Mouse (Mus musculus) embryo, embryonic 11.5 days (tissue): ENCODE data around the gene Psmc5.
A peak's percentile ranks its signal among the peaks of the same experiment; 100 is the strongest.
"Not testable (repeated sequence)": the region's sequence is repeated elsewhere in the genome, so short reads cannot be mapped to it uniquely, and the experiment has no call there.

Source experiments
- DNase-seq: peaks from one replicate; pipeline ENCODE4 v3.0.0-alpha.2; 2012; ENCODE audit warnings: low read depth, low spot score

The Psmc5 gene

DNA sequence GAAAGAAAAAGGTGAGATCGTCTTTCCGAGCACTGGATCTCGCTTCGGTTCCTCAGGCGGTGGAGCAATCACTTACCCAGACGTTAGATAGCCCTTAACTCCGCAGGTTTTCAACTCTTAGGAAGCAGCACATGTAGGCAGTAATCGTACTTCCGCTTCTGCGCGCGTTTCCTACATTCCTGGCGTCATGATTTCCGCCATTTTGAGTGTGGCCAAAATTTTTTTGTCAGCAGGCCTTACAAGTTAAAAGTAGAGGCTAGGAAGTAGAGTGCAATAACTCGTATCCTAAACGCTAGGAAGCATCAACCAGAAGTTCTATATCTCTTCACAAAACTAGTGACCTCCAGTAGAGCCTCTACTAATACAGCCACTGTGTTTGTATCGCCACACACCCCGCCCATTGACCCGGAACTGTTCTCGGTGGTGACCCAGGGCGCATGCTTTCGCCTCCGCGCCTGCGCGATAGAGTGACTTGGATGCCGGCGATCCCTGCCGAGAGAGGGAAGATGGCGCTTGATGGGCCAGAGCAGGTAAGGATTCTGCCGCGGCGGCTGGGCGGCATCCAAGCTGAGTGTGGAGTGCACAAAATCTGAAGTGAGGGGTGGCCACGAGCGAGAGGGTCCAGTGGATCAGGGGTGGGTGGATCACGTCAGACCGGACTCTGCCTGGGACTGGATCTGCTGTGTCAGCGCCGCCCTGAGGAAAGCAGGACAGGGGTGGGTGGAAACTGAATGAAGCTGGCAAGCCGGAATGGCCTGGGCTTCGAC lies at the start of gene Psmc5, which contains the start of gene Ftsj3:
Gene Psmc5, plus strand, starts transcription at position 470 of the 767 bp plus-strand sequence.
Gene Ftsj3, minus strand, starts transcription at position 395 of the 767 bp plus-strand sequence.
- peak; percentile 93 for DNase-seq

DNA sequence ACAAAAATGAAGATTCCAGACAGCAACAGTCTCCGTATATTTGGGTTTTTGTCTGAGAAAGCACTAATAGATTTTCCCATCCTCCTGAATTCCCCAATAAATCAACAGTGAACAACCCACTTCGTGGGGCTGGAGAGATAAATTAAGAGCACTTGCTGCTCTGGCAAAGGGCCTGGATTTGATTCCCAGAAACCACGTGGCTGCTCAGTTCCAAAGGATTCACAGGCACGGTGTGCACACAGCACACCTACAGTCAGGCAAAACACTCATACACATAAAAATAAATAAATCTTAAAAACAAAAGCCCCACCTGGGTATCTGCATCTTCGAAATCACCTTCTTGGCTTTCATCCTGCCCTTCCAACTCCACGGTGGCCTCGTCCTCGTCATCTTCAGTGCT lies 43.2 kb upstream of the Psmc5 start:
- DNase-seq, result no peak

DNA sequence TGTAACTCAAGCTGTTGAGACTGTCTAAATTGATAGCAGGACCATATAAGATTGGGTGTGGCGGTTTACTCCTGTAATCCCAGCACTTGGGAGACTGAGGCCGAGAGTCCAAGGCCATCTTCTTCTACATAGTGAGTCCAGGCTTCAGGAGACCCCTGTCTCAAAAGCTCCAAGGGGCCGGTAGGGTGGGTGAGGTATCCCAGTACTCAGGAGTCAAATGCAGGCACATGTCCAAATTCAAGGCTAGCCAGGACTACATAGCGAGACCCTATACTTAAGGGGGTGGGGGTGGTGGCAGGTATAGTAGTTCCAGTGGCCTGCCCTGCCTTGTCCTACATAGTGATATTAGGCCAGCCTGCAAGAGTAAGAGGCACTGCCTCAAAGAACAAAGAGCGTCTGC lies 41.1 kb upstream of the Psmc5 start:
- DNase-seq, result no peak

DNA sequence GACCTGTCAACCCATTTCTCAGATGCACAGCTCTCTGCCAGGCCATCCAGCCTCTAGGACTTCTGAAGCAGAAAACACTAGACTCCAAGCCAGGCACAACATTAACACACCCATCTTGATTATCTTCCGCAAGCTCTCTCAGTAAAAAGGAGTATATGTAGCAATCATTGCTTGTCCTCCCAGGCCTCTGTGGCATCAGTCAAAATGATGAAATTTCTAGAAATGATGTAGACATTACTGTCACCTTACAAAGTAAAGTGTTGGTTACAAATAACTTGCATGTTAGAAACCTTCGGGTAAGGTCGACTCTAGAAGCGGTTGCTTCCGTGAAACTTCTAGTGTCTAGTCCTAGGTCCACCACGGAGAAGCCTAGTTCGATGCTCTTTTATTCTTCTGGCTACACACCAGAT lies 40.5 kb upstream of the Psmc5 start:
- no peak for DNase-seq

DNA sequence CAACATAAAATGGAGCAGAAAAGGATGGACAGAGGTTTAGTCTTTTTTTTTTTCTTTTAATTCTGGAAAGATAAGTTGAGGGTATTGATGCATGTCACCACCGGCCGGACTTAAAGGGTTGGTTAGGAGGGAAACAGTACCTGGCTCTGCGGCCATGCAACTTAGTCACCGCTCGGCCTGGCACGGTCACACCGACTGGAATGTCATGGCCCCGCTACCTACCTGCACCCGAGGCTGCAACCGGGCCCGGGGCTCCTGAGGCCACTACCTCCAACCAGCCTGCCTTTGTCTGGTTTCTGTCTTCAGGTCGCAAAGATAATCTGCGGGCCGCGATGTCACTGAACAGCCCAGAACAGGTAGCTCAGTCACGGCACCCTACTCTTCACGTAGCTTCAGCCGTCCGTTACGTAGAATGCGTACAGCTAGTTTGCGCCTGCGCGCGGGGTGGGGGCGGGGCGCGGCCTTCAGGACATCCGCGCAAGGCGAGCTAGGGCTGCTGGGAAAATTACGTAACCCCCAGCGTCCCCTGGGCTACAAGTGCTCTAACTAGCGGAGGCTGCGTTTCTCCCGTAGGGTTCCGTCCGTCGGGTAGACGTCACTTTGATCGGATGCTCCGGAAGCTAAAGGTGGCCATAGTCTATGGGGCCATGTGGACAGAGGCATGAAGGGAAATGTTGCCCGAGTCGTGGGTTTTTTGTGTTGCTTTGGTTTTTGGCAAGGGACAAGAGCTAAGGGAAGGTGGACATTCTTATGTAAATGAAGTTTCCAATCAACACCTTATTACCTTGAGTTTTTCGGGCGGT lies 39.8 kb upstream of the Psmc5 start, which contains the start of gene Ccdc47:
Gene Ccdc47, minus strand, starts transcription at position 418 of the 803 bp plus-strand sequence.
- peak; percentile 98 for DNase-seq

DNA sequence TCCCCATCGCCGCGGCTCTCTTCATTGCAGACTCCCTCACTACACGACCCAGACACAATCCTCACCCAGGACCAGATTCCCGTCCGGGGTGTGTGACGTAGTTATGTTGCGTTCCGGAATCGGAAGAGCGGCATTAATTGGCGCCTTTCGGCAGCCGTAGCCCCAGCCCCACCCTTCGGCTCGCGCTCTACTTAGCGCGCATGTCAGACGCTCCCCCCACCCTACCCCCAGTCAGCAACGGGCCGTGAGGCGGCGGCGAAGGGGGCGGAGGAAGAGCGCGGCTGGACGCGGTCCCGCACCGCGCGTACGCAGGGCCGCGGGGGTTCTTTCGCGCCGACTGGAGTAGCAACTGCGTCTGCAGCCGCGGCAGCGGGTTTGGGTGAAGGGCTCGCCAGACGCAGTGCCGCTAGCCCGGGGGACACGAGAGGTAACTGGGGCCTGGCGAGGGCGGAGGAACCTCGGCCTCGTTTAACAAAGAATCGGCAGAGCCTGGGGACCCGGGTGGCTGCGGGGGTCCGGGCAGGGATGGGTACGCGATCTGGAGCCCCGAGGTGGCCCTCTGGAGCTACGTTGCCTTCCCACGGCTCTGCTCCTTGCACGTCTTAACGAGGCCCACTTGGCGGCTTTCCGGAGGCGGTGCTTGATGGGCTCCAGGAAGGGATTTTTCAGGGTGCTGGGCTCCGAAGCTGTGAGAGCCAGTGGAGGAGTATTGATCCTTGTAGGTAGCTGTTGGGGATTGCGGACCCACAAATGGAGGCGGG lies 39.0 kb upstream of the Psmc5 start, which contains the start of gene Ddx42:
Gene Ddx42, plus strand, starts transcription at position 197 of the 761 bp plus-strand sequence.
- peak; percentile 92 for DNase-seq

DNA sequence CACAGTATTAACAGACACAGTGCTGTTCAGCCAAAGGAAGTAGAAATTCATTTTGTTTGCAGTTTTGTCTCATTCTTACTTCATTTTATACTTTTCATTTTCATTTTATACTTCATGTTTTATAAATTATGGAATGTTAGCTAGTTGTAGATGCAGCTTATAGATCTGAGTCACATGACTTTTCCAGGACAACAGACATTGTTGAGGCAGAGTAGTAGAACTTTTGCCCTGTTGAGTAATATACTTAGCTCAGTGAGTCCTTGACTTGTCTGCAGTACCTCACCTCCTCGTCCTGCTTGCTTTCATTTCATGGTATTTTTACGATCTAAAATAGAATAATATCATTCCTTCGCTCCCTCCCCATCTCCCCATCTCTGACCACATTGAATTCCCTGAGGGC lies 35.4 kb upstream of the Psmc5 start:
- no peak for DNase-seq

DNA sequence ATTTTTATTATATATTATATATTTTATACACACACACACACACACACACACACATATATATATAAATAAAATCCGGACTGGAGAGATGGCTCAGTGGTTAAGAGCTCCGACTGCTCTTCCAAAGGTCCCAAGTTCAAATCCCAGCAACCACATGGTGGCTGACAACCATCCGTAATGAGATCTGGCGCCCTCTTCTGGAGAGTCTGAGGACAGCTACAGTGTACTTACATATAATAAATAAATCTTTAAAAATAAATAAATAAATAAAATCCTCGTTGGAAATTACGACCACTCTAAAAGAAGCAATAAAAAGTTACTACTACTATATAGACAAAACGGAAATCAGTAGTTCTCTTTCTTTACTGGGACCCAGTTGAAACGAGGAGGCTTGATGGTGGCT lies 22.0 kb upstream of the Psmc5 start:
- not testable (repeated sequence) for DNase-seq

DNA sequence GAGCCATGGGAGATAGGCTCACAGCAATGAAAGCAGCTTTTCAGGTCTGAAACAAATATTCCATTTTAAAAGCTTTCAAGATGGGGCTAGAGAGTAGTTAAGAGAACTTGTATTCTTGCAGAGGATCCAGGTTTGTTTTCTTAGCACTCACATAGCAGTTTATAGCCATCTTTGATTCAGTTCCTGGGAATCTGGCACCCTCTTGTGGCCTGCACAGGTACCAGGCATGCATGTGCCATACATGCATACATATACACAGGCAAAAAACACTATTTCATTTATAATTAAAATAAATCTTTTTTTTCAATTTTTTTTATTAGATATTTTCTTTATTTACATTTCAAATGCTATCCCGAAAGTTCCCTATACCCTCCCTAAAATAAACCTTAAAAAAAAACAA lies 9.1 kb upstream of the Psmc5 start:
- no peak for DNase-seq

DNA sequence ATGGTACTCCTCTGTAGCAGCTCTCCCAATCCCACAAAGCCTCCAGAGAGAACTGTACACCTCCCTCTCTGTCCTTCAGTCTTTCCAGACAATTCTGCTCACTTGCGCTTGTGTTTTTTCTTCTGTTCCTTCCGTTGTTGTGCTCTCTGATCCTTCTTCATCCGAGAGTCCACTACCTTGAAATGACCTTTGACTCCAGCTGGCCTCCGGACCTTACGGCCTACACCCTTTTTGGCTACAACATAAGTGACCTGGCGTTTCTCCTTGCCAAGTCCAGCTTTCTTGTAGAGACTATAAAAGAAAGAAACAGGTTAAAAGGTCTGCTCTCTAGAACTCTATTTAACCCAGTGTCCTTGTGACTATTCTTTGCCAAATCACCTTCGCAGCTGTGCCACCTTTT lies 6.6 kb upstream of the Psmc5 start:
- DNase-seq, result no peak

DNA sequence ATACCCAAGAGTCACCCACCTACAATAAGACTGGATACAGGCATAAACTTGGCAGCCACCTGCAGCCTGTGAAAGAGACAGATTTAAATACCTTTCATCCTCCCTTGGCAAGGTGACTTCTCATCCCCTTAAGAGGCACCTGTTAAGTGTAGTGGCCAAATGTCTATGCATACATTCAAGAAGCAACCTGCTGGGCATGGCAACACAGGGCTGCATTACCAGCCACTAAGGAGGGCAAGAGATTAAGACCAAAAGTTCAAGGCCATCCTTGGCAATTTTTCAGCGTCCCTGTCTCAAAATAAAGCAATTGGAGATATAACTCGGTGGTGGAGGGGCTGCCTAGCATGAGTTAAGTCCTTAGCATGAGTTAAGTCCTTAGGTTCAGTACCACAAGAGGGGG lies 1.2 kb upstream of the Psmc5 start:
- DNase-seq, result no peak

DNA sequence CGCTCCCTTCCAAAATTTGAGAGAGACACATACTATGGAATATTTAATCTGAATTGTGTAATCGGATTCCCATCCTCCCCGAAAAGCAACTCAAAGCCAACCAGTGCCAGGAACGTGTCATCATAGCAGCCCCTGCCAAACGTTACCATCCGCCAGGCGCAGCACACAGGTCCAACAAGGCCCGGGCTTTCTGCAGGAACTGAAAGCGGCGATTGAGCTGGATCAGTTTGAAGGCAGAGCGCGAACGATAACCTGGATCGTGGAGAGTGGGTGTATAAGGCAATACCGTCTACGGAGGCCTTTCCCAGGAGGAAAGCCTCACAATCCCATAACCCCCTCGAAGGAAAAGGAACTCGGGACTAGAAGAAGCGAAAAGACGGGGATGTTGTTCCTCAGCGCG lies 780 bp upstream of the Psmc5 start:
- no peak for DNase-seq

DNA sequence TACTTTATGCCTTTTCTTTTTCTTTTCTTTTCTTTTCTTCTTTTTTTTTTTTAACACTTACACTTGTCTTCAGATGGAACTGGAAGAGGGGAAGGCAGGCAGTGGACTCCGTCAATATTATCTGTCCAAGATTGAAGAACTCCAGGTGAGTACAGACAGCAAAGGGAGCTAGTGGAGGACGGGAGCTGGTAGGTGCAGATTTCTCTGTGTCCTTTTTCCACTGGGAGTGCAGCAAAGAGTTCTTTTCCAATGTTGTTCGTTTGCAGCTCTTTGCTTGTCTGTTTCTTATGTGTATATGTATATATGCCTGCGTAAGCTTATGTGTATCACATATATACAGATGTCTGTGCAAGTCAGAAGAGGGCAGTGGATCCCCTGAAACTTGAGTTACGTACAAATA lies 821 bp downstream of the Psmc5 start:
- no peak for DNase-seq

DNA sequence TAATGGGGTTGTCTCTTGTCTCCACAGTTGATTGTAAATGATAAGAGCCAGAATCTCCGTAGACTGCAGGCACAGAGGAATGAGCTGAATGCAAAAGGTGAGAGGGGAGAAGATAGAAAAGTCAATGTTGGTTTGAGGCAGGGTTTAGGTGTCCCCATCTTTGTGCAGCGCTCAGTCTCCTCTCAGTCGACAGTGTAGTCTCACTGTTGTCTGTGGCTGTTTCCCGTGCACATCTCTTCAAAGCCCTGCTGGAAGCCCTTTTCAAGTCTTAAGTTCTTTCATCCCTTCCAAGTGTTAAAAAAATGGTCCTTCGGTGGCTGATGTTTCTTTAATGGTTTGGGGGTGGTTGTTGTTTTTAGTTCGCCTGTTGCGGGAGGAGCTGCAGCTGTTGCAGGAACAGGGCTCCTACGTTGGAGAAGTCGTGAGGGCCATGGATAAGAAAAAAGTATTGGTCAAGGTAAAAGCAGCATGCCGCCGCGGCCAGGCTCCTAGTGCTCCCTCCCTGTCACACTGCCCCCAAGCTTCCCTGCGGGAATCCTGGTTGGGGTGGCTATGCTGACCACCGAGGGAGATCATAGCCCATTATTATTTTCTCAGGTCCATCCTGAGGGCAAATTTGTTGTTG lies 5.0 kb downstream of the Psmc5 start:
- DNase-seq, result no peak

DNA sequence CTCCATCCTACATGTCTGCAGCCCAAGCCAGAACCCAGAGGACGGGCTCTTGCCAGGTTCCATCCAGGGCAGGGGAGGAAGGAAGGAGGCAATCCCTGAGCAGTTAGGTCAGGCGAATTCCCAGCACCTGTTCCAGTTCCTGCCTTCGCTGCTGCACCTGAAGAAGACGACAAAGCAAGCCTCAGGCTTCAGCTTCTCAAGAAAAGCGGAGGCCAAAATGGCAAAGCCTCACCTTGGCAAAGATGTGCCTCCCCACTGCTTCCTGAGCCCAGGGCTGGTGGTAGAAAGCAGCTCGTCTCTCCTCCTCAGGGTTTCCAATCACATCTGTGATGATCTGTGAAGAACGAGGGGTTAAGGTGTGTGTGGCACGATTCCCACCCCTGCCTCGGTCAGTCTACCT lies 8.0 kb downstream of the Psmc5 start:
- DNase-seq, result no peak

DNA sequence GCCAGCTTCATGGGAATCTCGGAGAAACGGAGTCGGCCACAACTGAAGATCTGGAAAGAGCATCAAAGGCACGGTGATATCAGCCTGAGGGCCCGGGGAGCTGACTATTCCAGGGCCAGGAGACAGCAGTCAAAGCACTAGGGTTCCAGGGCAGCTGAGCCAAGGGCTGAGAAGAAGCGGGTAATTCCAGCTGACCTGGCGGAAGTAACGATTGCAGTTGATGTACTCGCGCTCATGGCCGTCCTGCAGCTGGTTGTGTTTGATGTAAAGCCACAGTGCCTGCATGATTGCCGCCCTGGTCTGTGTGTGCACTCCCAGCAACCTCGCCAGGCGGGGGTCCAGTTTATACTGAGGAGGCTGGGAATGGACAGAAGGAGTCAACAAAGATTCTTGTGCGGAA lies 9.0 kb downstream of the Psmc5 start:
- no peak for DNase-seq

DNA sequence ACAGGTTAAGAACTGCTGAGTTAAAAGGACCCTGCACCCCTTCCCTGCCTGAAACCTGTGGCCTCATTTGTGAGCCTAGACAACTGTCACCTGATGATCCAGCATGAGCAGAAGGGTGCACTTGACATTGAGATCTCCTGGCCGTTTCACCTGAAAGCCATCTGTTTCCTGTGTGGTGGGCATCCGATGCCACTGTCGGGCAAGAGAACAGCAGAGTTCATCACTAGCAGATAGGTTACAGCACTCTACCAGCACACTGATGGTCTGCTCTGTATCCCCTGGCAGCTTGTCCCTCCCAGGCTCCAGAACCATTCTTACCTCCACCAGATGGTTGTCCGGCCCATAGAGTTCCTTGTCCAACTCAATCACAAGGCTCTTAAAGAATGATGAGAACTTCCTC lies 9.6 kb downstream of the Psmc5 start:
- no peak for DNase-seq

DNA sequence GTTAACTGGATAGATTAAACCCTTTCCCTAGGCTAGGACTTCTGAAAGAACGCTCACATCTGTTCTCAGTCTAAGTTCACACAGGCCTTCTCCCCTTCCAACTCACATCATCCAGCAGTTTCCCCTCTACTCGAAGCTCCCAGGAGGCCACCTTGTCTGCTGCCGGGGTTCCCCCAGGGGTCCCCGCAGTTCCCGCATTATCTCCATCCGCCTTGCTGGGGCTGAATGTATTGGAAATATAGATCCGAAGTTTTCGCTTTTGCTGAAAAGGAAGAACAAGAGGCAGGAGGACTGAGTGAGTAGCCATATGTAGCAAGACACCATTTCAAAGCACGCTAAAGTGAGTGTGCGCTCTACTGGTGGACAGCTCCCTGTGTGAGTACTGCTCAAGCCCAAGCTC lies 10.5 kb downstream of the Psmc5 start:
- DNase-seq, result no peak

DNA sequence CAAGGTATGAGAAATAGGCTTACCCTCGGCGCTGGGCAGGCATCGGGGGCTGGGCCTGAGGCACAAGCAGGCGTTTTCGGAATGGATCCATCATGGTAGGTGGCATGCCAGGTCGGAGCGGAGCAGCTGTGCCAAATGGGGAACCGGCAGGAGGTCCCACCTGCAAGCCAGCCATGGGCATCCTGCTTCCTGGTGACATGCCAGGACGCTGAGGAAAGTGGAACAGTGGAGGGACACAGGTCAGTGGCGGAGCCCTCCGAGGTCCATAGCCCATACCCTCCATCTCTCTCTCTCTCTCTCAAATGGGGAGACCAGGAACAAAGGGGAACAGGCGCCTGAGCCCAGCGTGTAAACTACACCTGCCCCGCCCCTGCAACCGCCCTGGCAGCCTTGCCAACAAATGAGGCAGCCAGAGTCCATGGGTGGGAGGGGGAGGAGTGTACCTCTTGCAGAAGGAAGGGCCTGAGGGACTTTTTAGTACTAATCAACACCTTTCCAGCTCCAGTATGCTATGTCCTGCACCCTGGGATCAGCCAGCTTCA lies 11.4 kb downstream of the Psmc5 start:
- no peak for DNase-seq

DNA sequence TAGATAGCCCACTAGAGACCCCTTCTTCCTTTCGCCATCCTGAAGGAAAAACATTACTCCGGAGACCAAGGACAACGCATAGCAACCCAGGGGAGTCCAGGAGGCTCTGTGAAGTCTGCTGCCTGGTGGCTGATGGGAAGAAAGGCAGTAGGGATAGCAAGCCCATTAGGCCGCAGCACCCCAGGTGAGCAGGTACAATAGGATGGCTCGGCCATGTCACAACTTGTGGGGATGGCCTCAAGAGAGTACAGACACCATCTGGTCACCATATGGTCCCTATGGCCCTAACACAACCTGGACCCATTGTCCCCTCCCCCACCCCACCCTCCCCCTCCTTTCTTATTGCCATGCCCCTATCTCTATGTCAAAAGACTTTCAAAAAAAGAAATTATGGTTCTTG lies 11.9 kb downstream of the Psmc5 start:
- no peak for DNase-seq

DNA sequence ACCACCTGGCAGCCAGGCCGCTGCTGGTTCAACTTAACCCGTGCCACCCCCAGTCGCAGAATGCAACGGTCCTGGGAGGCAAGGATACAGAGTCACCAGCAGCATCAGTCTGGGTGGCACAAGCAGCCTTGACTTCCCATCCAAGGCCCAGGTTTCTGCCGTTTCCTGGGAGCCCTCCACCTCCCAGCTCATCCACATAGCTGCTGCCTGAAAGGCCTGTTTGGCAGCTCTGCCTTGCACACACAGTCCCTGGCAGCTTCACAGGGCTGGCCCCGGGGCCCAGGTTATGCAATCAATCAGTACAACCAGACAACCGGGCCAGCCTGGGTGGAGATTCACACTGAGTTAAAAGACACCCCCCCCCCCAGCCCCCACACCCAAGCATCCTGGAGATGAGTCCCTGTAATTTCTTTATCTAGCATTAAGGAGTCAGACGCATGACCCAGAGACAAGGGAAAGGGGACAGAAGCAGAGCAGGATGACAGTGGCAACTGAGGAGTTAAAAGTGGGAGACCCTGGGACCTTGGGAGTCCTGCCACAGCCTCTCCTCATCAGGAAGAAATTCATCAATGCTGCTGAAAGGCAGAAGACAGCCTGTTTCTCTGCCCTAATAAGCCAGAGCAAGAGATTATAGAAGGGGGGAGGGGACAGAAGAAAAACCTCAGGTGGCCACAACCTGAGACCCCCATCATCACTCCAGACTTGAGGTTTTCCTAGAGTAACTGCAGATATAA lies 12.5 kb downstream of the Psmc5 start:
- DNase-seq, result no peak
